Mouse (Mus musculus) bone marrow macrophage, adult 2 months (primary cell): ENCODE data around the gene Tbp.

Experiments used
- CTCF ChIP-seq: IDR thresholded peaks from 2 replicates; pipeline ENCODE4 v1.5.1; 2012; ENCODE audit warnings: low read depth, mild to moderate bottlenecking, low read length, moderate library complexity
- POLR2A ChIP-seq: IDR thresholded peaks from 2 replicates; pipeline ENCODE4 v1.6.1; 2012; ENCODE audit warnings: mild to moderate bottlenecking, low read depth, low read length, borderline replicate concordance

- TF ChIP-seq POLR2A (no peak), CTCF (no peak)
These were observed 19.1 kb downstream of the Tbp start for GRCm38 (mm10) chr17:15518766-15519165.
